Mouse (Mus musculus): ENCODE results near the gene Lman2l. TPM values are rescaled to one million over a fixed set of nuclear protein-coding genes. Genes with fewer than 3 reads are reported as not detected.

Lman2l gene
- polyA plus RNA-seq, 1 experiment from 2014 or later = 15.9 TPM

GRCm38 (mm10) chr1:36461829-36462228 lies 16.8 kb upstream of the Lman2l start:
- Histone ChIP-seq H3K4me1 (ENCODE audit: insufficient read depth, low read depth, low read length) (no peaks in the 10 kb centered on the region), H3K27me3 (replicated peaks; ENCODE audit: insufficient read depth, low read length) (no peaks in the 10 kb centered on the region), H3K4me2 (replicated peaks; ENCODE audit: low read depth, low read length) (no peak overlapping the region), H3K9me3 (ENCODE audit: low read length) (no peaks in the 10 kb centered on the region), H3K9ac (replicated peaks; ENCODE audit: low read depth) (no peak overlapping the region), H3K36me3 (ENCODE audit: insufficient read depth, low read length) (no peaks in the 10 kb centered on the region), H3K27ac (ENCODE audit: low read length) (no peak overlapping the region), H3K4me3 (ENCODE audit: low read depth, low read length) (no peak overlapping the region)
- WGBS = 13% methylated on average over 2 of the region's 2 CpGs
- DNase-seq (ENCODE audit: low spot score) (no peak), ATAC-seq (no peak)
- TF ChIP-seq CTCF (IDR thresholded peaks at IDR 0.05) (no peak), EP300 (IDR thresholded peaks at IDR 0.05) (no peak)

DNA sequence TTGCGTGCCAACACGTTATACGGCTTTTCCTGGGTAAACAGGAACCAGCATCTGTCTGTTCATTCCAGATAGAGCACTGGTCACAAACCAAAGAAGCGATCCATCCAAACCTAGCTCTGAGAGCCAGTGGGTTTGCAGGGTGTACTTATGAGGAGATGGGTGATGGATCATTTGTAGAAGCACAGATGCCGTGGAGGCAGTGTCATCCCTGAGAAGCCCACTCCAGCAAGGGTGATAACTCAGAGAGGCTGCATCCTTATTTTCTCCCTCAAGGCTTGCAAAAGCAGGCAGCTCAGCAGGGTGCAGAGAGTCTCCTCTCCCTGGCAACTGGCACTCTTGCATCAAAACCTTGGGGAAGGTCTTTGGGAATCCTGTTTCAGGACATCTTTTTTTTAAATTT lies 13.1 kb upstream of the Lman2l start:
- Histone ChIP-seq H3K27ac (ENCODE audit: low read length) (no peak overlapping the region), H3K4me1 (ENCODE audit: insufficient read depth, low read depth, low read length) (no peaks in the 10 kb centered on the region), H3K27me3 (replicated peaks; ENCODE audit: insufficient read depth, low read length) (no peaks in the 10 kb centered on the region), H3K4me3 (ENCODE audit: low read depth, low read length) (no peak overlapping the region), H3K36me3 (ENCODE audit: insufficient read depth, low read length) (no peaks in the 10 kb centered on the region), H3K4me2 (replicated peaks; ENCODE audit: low read depth, low read length) (no peak overlapping the region), H3K9me3 (ENCODE audit: low read length) (0 out of 2 replicates have a peak, but pooled peaks cover 5% of the 10 kb centered on the region), H3K9ac (replicated peaks; ENCODE audit: low read depth) (no peak overlapping the region)
- TF ChIP-seq CTCF (IDR thresholded peaks at IDR 0.05) (no peak), EP300 (IDR thresholded peaks at IDR 0.05) (no peak)
- DNase-seq (ENCODE audit: low spot score) (no peak), ATAC-seq (no peak)
- WGBS = 59% methylated on average over 5 of the region's 5 CpGs

- H3K4me3 ChIP-seq (ENCODE audit: low read depth, low read length) = no peak overlapping the region
- H3K9ac ChIP-seq (replicated peaks; ENCODE audit: low read depth) = no peak overlapping the region
- H3K27me3 ChIP-seq (replicated peaks; ENCODE audit: insufficient read depth, low read length) = no peaks in the 10 kb centered on the region
- peak; percentile 43 for ATAC-seq
- WGBS = 12% methylated on average over 7 of the region's 7 CpGs
- TF ChIP-seq EP300 (IDR thresholded peaks at IDR 0.05) = peak; percentile 44; the same call in 1 of the 2 replicates
- TF ChIP-seq CTCF (IDR thresholded peaks at IDR 0.05) = no peak
- H3K36me3 ChIP-seq (ENCODE audit: insufficient read depth, low read length) = no peaks in the 10 kb centered on the region
- no peak overlapping the region for H3K27ac ChIP-seq (ENCODE audit: low read length)
- H3K4me1 ChIP-seq (ENCODE audit: insufficient read depth, low read depth, low read length) = no peaks in the 10 kb centered on the region
- 0 out of 2 replicates have a peak, but pooled peaks cover 5% of the 10 kb centered on the region for H3K9me3 ChIP-seq (ENCODE audit: low read length)
- H3K4me2 ChIP-seq (replicated peaks; ENCODE audit: low read depth, low read length) = no peak overlapping the region
- DNase-seq (ENCODE audit: low spot score) = peak; percentile 39
Observed at GRCm38 (mm10) chr1:36457388-36458014, 12.4 kb upstream of the Lman2l start.

GRCm38 (mm10) chr1:36454055-36454815 lies 9.2 kb upstream of the Lman2l start:
- Histone ChIP-seq H3K36me3 (ENCODE audit: insufficient read depth, low read length) (no peaks in the 10 kb centered on the region), H3K27me3 (replicated peaks; ENCODE audit: insufficient read depth, low read length) (no peaks in the 10 kb centered on the region), H3K9ac (replicated peaks; ENCODE audit: low read depth) (no peak overlapping the region), H3K4me1 (ENCODE audit: insufficient read depth, low read depth, low read length) (no peaks in the 10 kb centered on the region), H3K4me3 (ENCODE audit: low read depth, low read length) (no peak overlapping the region), H3K4me2 (replicated peaks; ENCODE audit: low read depth, low read length) (no peak overlapping the region), H3K27ac (ENCODE audit: low read length) (no peak overlapping the region), H3K9me3 (ENCODE audit: low read length) (0 out of 2 replicates have a peak, but pooled peaks cover 5% of the 10 kb centered on the region)
- DNase-seq (ENCODE audit: low spot score) = no peak
- no peak for ATAC-seq
- TF ChIP-seq CTCF (IDR thresholded peaks at IDR 0.05) (peak; percentile 32), EP300 (IDR thresholded peaks at IDR 0.05) (no peak)
- 83% methylated on average over 6 of the region's 6 CpGs for WGBS

DNA sequence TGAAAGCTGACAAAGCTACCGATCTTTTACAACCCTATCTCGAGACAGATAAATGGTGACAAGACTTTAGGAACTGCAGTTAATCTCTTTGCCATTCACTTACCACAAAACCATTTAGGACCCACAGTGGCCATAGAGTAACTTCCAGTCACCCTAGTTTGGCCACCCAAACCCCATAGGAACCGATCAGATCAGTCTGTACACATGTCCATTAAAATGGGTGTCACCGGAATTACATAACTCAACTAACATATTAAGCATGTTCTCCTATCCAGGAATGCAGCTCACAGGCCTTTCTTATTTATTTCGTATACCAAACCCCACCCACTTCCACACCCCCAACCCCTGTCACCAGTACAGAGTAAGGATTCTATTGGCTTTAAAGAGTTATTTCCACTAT lies 1.8 kb upstream of the Lman2l start:
- Histone ChIP-seq H3K9ac (replicated peaks; ENCODE audit: low read depth) (no peak overlapping the region), H3K4me2 (replicated peaks; ENCODE audit: low read depth, low read length) (no peak overlapping the region), H3K9me3 (ENCODE audit: low read length) (no peaks in the 10 kb centered on the region), H3K36me3 (ENCODE audit: insufficient read depth, low read length) (no peaks in the 10 kb centered on the region), H3K4me1 (ENCODE audit: insufficient read depth, low read depth, low read length) (no peaks in the 10 kb centered on the region), H3K4me3 (ENCODE audit: low read depth, low read length) (no peak overlapping the region), H3K27me3 (replicated peaks; ENCODE audit: insufficient read depth, low read length) (no peaks in the 10 kb centered on the region), H3K27ac (ENCODE audit: low read length) (no peak overlapping the region)
- TF ChIP-seq EP300 (IDR thresholded peaks at IDR 0.05) (no peak), CTCF (IDR thresholded peaks at IDR 0.05) (no peak)
- DNase-seq (ENCODE audit: low spot score) (no peak), ATAC-seq (no peak)
- WGBS = 87% methylated on average over 5 of the region's 5 CpGs

GRCm38 (mm10) chr1:36446106-36446824 lies 1.2 kb upstream of the Lman2l start:
- no peaks in the 10 kb centered on the region for H3K4me1 ChIP-seq (ENCODE audit: insufficient read depth, low read depth, low read length)
- WGBS = 77% methylated on average over 5 of the region's 5 CpGs
- TF ChIP-seq EP300 (IDR thresholded peaks at IDR 0.05) (no peak), CTCF (IDR thresholded peaks at IDR 0.05) (no peak)

More at GRCm38 (mm10) chr1:36446106-36446824, 1.2 kb upstream of the Lman2l start:
- H3K27me3 ChIP-seq (replicated peaks; ENCODE audit: insufficient read depth, low read length) = no peaks in the 10 kb centered on the region
- no peak for ATAC-seq
- H3K9ac ChIP-seq (replicated peaks; ENCODE audit: low read depth) = no peak overlapping the region
- DNase-seq (ENCODE audit: low spot score) = peak; percentile 21
- H3K27ac ChIP-seq (ENCODE audit: low read length) = no peak overlapping the region
- no peaks in the 10 kb centered on the region for H3K36me3 ChIP-seq (ENCODE audit: insufficient read depth, low read length)
- H3K4me2 ChIP-seq (replicated peaks; ENCODE audit: low read depth, low read length) = no peak overlapping the region
- H3K4me3 ChIP-seq (ENCODE audit: low read depth, low read length) = no peak overlapping the region
- no peaks in the 10 kb centered on the region for H3K9me3 ChIP-seq (ENCODE audit: low read length)
